Mouse (Mus musculus): ENCODE measurements around the gene Olfr706. TPM values are rescaled to one million over a fixed set of nuclear protein-coding genes. Genes with fewer than 3 reads are reported as not detected.
"Not testable (repeated sequence)": the region's sequence is repeated elsewhere in the genome, so short reads cannot be mapped to it uniquely, and the experiment has no call there.

Olfr706 gene
- polyA plus RNA-seq (2014; fragmentation: Nextera tagmentation; extraction: Ambion mirVana): not detected in 2 replicates

GRCm38 (mm10) chr7:106888062-106888461, at the start of gene Olfr706:
Gene Olfr706 (minus strand): TSS chr7:106888162.
- Histone ChIP-seq H3K36me3 (ENCODE audit: control insufficient read depth, insufficient read depth, low read length) (no peaks in the 10 kb centered on the region), H3K9me3 (ENCODE audit: control insufficient read depth, low read depth, low read length) (no peaks in the 10 kb centered on the region), H3K4me1 (ENCODE audit: control insufficient read depth, insufficient read depth, low read length) (no peaks in the 10 kb centered on the region), H3K4me2 (replicated peaks; ENCODE audit: low read depth, low read length) (no peak within 1 kb of the TSS), H3K4me3 (ENCODE audit: low read depth, low read length) (no peak within 1 kb of the TSS), H3K9ac (replicated peaks; ENCODE audit: low read depth, low read length) (no peak within 1 kb of the TSS), H3K27ac (ENCODE audit: low read length) (no peak within 1 kb of the TSS), H3K27me3 (ENCODE audit: control insufficient read depth, insufficient read depth, low read length) (no peaks in the 10 kb centered on the region)
- ATAC-seq (ENCODE audit: insufficient number of reproducible peaks, insufficient read depth, low FRiP score, low read depth): no peak
- 84% methylated on average over 2 of the region's 2 CpGs for WGBS

GRCm38 (mm10) chr7:106932119-106932518, 44.2 kb upstream of the Olfr706 start, which contains the start of gene Olfr709-ps1:
Gene Olfr709-ps1 (minus strand): TSS chr7:106932219.
- no peaks in the 10 kb centered on the region for H3K9me3 ChIP-seq (ENCODE audit: control insufficient read depth, low read depth, low read length)
- H3K27ac ChIP-seq (ENCODE audit: low read length): no peak within 1 kb of the TSS
- no peak within 1 kb of the TSS for H3K4me2 ChIP-seq (replicated peaks; ENCODE audit: low read depth, low read length)
- H3K36me3 ChIP-seq (ENCODE audit: control insufficient read depth, insufficient read depth, low read length): no peaks in the 10 kb centered on the region
- H3K9ac ChIP-seq (replicated peaks; ENCODE audit: low read depth, low read length): no peak within 1 kb of the TSS
- H3K27me3 ChIP-seq (ENCODE audit: control insufficient read depth, insufficient read depth, low read length): no peaks in the 10 kb centered on the region
- no peak for ATAC-seq (ENCODE audit: insufficient number of reproducible peaks, insufficient read depth, low FRiP score, low read depth)
- no peak within 1 kb of the TSS for H3K4me3 ChIP-seq (ENCODE audit: low read depth, low read length)
- no peaks in the 10 kb centered on the region for H3K4me1 ChIP-seq (ENCODE audit: control insufficient read depth, insufficient read depth, low read length)

- not testable (repeated sequence) for H3K36me3 ChIP-seq (ENCODE audit: control insufficient read depth, insufficient read depth, low read length); H3K9ac ChIP-seq (replicated peaks; ENCODE audit: low read depth, low read length); H3K27ac ChIP-seq (ENCODE audit: low read length); H3K9me3 ChIP-seq (ENCODE audit: control insufficient read depth, low read depth, low read length); H3K4me1 ChIP-seq (ENCODE audit: control insufficient read depth, insufficient read depth, low read length); H3K4me2 ChIP-seq (replicated peaks; ENCODE audit: low read depth, low read length); H3K27me3 ChIP-seq (ENCODE audit: control insufficient read depth, insufficient read depth, low read length); H3K4me3 ChIP-seq (ENCODE audit: low read depth, low read length); ATAC-seq (ENCODE audit: insufficient number of reproducible peaks, insufficient read depth, low FRiP score, low read depth)
- WGBS: 90% methylated on average over 2 of the region's 7 CpGs
Measured at GRCm38 (mm10) chr7:106920961-106921360, 33.0 kb upstream of the Olfr706 start.

- Histone ChIP-seq H3K27me3 (ENCODE audit: control insufficient read depth, insufficient read depth, low read length) (no peaks in the 10 kb centered on the region), H3K4me2 (replicated peaks; ENCODE audit: low read depth, low read length) (no peak within 1 kb of the TSS), H3K4me1 (ENCODE audit: control insufficient read depth, insufficient read depth, low read length) (no peaks in the 10 kb centered on the region), H3K9me3 (ENCODE audit: control insufficient read depth, low read depth, low read length) (no peaks in the 10 kb centered on the region), H3K4me3 (ENCODE audit: low read depth, low read length) (no peak within 1 kb of the TSS), H3K27ac (ENCODE audit: low read length) (no peak within 1 kb of the TSS), H3K9ac (replicated peaks; ENCODE audit: low read depth, low read length) (no peak within 1 kb of the TSS), H3K36me3 (ENCODE audit: control insufficient read depth, insufficient read depth, low read length) (no peaks in the 10 kb centered on the region)
- WGBS: 66% methylated on average over 2 of the region's 2 CpGs
- no peak for ATAC-seq (ENCODE audit: insufficient number of reproducible peaks, insufficient read depth, low FRiP score, low read depth)
Measured at GRCm38 (mm10) chr7:106907676-106908075, 19.7 kb upstream of the Olfr706 start, which contains the start of gene Olfr1532-ps1. Gene Olfr1532-ps1 (plus strand): TSS chr7:106908001.

- H3K4me2 ChIP-seq (replicated peaks; ENCODE audit: low read depth, low read length); H3K36me3 ChIP-seq (ENCODE audit: control insufficient read depth, insufficient read depth, low read length); H3K9ac ChIP-seq (replicated peaks; ENCODE audit: low read depth, low read length); H3K27ac ChIP-seq (ENCODE audit: low read length); ATAC-seq (ENCODE audit: insufficient number of reproducible peaks, insufficient read depth, low FRiP score, low read depth); H3K4me1 ChIP-seq (ENCODE audit: control insufficient read depth, insufficient read depth, low read length); H3K27me3 ChIP-seq (ENCODE audit: control insufficient read depth, insufficient read depth, low read length); H3K4me3 ChIP-seq (ENCODE audit: low read depth, low read length); H3K9me3 ChIP-seq (ENCODE audit: control insufficient read depth, low read depth, low read length): not testable (repeated sequence)
- WGBS: 80% methylated on average over 3 of the region's 3 CpGs
Measured at GRCm38 (mm10) chr7:106901141-106901540, 13.2 kb upstream of the Olfr706 start, which contains the start of gene Olfr707. Gene Olfr707 (minus strand): TSS chr7:106901241.

- 77% methylated on average over 3 of the region's 3 CpGs for WGBS
- no peak within 1 kb of the TSS for H3K4me2 ChIP-seq (replicated peaks; ENCODE audit: low read depth, low read length)
- H3K4me1 ChIP-seq (ENCODE audit: control insufficient read depth, insufficient read depth, low read length): no peaks in the 10 kb centered on the region
- no peak within 1 kb of the TSS for H3K4me3 ChIP-seq (ENCODE audit: low read depth, low read length)
- no peak within 1 kb of the TSS for H3K27ac ChIP-seq (ENCODE audit: low read length)
- H3K9ac ChIP-seq (replicated peaks; ENCODE audit: low read depth, low read length): no peak within 1 kb of the TSS
- no peaks in the 10 kb centered on the region for H3K9me3 ChIP-seq (ENCODE audit: control insufficient read depth, low read depth, low read length)
- no peaks in the 10 kb centered on the region for H3K36me3 ChIP-seq (ENCODE audit: control insufficient read depth, insufficient read depth, low read length)
- H3K27me3 ChIP-seq (ENCODE audit: control insufficient read depth, insufficient read depth, low read length): no peaks in the 10 kb centered on the region
- no peak for ATAC-seq (ENCODE audit: insufficient number of reproducible peaks, insufficient read depth, low FRiP score, low read depth)
Measured at GRCm38 (mm10) chr7:106876791-106877190, 11.2 kb downstream of the Olfr706 start, which contains the start of gene Olfr705. Gene Olfr705 (minus strand): TSS chr7:106876891.

GRCm38 (mm10) chr7:106862885-106863284, 25.1 kb downstream of the Olfr706 start, which contains the start of gene Olfr704:
Gene Olfr704 (plus strand): TSS chr7:106863185.
- no peak for ATAC-seq (ENCODE audit: insufficient number of reproducible peaks, insufficient read depth, low FRiP score, low read depth)

GRCm38 (mm10) chr7:106843060-106843459, 44.9 kb downstream of the Olfr706 start, which contains the start of gene Olfr703:
Gene Olfr703 (plus strand): TSS chr7:106843360.
- H3K4me3 ChIP-seq (ENCODE audit: low read depth, low read length): no peak within 1 kb of the TSS
- ATAC-seq (ENCODE audit: insufficient number of reproducible peaks, insufficient read depth, low FRiP score, low read depth): no peak
- no peak within 1 kb of the TSS for H3K4me2 ChIP-seq (replicated peaks; ENCODE audit: low read depth, low read length)
- no peaks in the 10 kb centered on the region for H3K27me3 ChIP-seq (ENCODE audit: control insufficient read depth, insufficient read depth, low read length)
- H3K36me3 ChIP-seq (ENCODE audit: control insufficient read depth, insufficient read depth, low read length): no peaks in the 10 kb centered on the region
- H3K4me1 ChIP-seq (ENCODE audit: control insufficient read depth, insufficient read depth, low read length): no peaks in the 10 kb centered on the region
- no peaks in the 10 kb centered on the region for H3K9me3 ChIP-seq (ENCODE audit: control insufficient read depth, low read depth, low read length)
- H3K9ac ChIP-seq (replicated peaks; ENCODE audit: low read depth, low read length): no peak within 1 kb of the TSS
- no peak within 1 kb of the TSS for H3K27ac ChIP-seq (ENCODE audit: low read length)
- WGBS: 68% methylated on average over 2 of the region's 2 CpGs

More at GRCm38 (mm10) chr7:106862885-106863284, 25.1 kb downstream of the Olfr706 start, which contains the start of gene Olfr704:
- H3K27me3 ChIP-seq (ENCODE audit: control insufficient read depth, insufficient read depth, low read length): no peaks in the 10 kb centered on the region
- H3K27ac ChIP-seq (ENCODE audit: low read length): no peak within 1 kb of the TSS
- H3K4me1 ChIP-seq (ENCODE audit: control insufficient read depth, insufficient read depth, low read length): no peaks in the 10 kb centered on the region
- H3K4me3 ChIP-seq (ENCODE audit: low read depth, low read length): no peak within 1 kb of the TSS
- H3K9me3 ChIP-seq (ENCODE audit: control insufficient read depth, low read depth, low read length): no peaks in the 10 kb centered on the region
- H3K36me3 ChIP-seq (ENCODE audit: control insufficient read depth, insufficient read depth, low read length): no peaks in the 10 kb centered on the region
- H3K9ac ChIP-seq (replicated peaks; ENCODE audit: low read depth, low read length): no peak within 1 kb of the TSS
- no peak within 1 kb of the TSS for H3K4me2 ChIP-seq (replicated peaks; ENCODE audit: low read depth, low read length)

GRCm38 (mm10) chr7:106833793-106834192, 54.2 kb downstream of the Olfr706 start, which contains the start of gene Olfr702:
Gene Olfr702 (minus strand): TSS chr7:106833893.
- H3K9me3 ChIP-seq (ENCODE audit: control insufficient read depth, low read depth, low read length): no peaks in the 10 kb centered on the region
- no peaks in the 10 kb centered on the region for H3K27me3 ChIP-seq (ENCODE audit: control insufficient read depth, insufficient read depth, low read length)
- H3K4me2 ChIP-seq (replicated peaks; ENCODE audit: low read depth, low read length): no peak within 1 kb of the TSS
- H3K27ac ChIP-seq (ENCODE audit: low read length): no peak within 1 kb of the TSS
- H3K4me3 ChIP-seq (ENCODE audit: low read depth, low read length): no peak within 1 kb of the TSS
- H3K9ac ChIP-seq (replicated peaks; ENCODE audit: low read depth, low read length): no peak within 1 kb of the TSS
- no peaks in the 10 kb centered on the region for H3K4me1 ChIP-seq (ENCODE audit: control insufficient read depth, insufficient read depth, low read length)
- no peaks in the 10 kb centered on the region for H3K36me3 ChIP-seq (ENCODE audit: control insufficient read depth, insufficient read depth, low read length)
- ATAC-seq (ENCODE audit: insufficient number of reproducible peaks, insufficient read depth, low FRiP score, low read depth): no peak
